Mouse (Mus musculus): ENCODE measurements around the gene Ehd4.

Gene Ehd4

DNA sequence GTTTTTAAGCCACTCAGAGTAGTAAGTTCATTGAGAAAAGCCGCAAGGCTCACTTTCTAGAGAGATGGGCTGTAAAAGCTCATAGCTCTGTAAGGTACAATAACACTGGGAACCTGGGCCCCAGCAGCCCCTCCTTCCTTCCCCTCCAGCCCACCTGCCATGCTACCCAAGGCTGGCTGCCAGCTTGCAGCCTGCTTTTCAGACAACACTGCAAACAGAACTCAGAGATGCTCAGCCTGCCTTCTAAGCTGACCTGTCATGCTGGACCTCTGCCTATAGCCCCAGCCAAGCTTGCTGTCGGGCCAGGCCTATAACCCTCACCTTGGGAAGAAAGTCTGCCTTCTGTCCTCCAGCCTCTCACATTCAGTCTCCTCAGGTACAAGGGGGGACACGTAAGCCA lies 109.7 kb downstream of the Ehd4 start:
- TF ChIP-seq CTCF (conservative IDR thresholded peaks at IDR 0.05; ENCODE audit: low read length), result no peak
- TF ChIP-seq POU5F1 (IDR thresholded peaks at IDR 0.05; ENCODE audit: borderline replicate concordance, low read length), result no peak
- no peak for TF ChIP-seq NANOG (IDR thresholded peaks at IDR 0.05; ENCODE audit: borderline replicate concordance, low read length)

GRCm38 (mm10) chr2:120044101-120044603 lies 110.3 kb downstream of the Ehd4 start:
- TF ChIP-seq POU5F1 (IDR thresholded peaks at IDR 0.05; ENCODE audit: borderline replicate concordance, low read length), result no peak
- TF ChIP-seq CTCF (conservative IDR thresholded peaks at IDR 0.05; ENCODE audit: low read length), result no peak
- no peak for TF ChIP-seq NANOG (IDR thresholded peaks at IDR 0.05; ENCODE audit: borderline replicate concordance, low read length)
- H3K4me1 ChIP-seq (replicated peaks; ENCODE audit: low read depth, low read length), result peaks cover 31% of the 10 kb centered on the region
- no peak overlapping the region; the same call in 1 of the 2 replicates for H3K4me3 ChIP-seq (replicated peaks; ENCODE audit: low read length)
- peaks cover 34% of the 10 kb centered on the region for H3K36me3 ChIP-seq (ENCODE audit: insufficient read depth, low read length)
- peaks cover 17% of the 10 kb centered on the region for H3K27me3 ChIP-seq (ENCODE audit: insufficient read depth, low read length)
- no peaks in the 10 kb centered on the region for H3K9me3 ChIP-seq (ENCODE audit: low read length)

More for the DNA sequence above, 109.7 kb downstream of the Ehd4 start:
- H3K4me1 ChIP-seq (replicated peaks; ENCODE audit: low read depth, low read length), result peaks cover 30% of the 10 kb centered on the region
- no peak overlapping the region for H3K4me3 ChIP-seq (replicated peaks; ENCODE audit: low read length)
- peaks cover 17% of the 10 kb centered on the region for H3K27me3 ChIP-seq (ENCODE audit: insufficient read depth, low read length)
- peaks cover 29% of the 10 kb centered on the region for H3K36me3 ChIP-seq (ENCODE audit: insufficient read depth, low read length)
- H3K9me3 ChIP-seq (ENCODE audit: low read length), result no peaks in the 10 kb centered on the region

DNA sequence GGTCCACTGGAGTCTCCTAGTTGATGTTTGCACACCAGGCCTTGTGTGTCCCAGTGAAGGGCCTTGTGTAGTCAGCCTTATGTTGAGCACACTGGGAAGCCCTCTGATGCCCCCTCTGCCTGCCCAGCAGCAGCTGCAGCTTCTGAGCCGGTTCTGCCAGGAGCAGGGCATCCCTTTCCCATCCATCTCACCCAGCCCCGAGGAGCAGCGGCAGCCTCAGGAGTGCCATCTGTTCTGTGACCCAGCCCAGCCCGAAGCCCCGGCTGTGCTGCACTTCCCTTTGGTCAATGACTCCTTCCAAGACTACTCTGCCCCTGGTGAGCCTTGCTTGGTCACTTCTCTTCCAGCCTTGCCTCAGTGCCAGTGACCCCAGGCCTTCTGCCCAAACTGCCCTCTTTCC lies 113.4 kb downstream of the Ehd4 start:
- H3K27me3 ChIP-seq (ENCODE audit: insufficient read depth, low read length), result 0 out of 2 replicates have a peak, but pooled peaks cover under 1% of the 10 kb centered on the region
- H3K9me3 ChIP-seq (ENCODE audit: low read length), result no peaks in the 10 kb centered on the region
- H3K36me3 ChIP-seq (ENCODE audit: insufficient read depth, low read length), result peaks cover 64% of the 10 kb centered on the region
- no peak for TF ChIP-seq POU5F1 (IDR thresholded peaks at IDR 0.05; ENCODE audit: borderline replicate concordance, low read length)
- TF ChIP-seq CTCF (conservative IDR thresholded peaks at IDR 0.05; ENCODE audit: low read length), result no peak
- no peak for TF ChIP-seq NANOG (IDR thresholded peaks at IDR 0.05; ENCODE audit: borderline replicate concordance, low read length)
- peaks cover 57% of the 10 kb centered on the region for H3K4me1 ChIP-seq (replicated peaks; ENCODE audit: low read depth, low read length)
- H3K4me3 ChIP-seq (replicated peaks; ENCODE audit: low read length), result no peak overlapping the region

Measured in E14TG2a.4 (cell line).